Mouse (Mus musculus) midbrain, embryonic 15.5 days (tissue): Measurements from ENCODE around the gene Bclaf1. TPM values are rescaled to one million over a fixed set of nuclear protein-coding genes. Genes with fewer than 3 reads are reported as not detected.
A peak's percentile ranks its signal among the peaks of the same experiment; 100 is the strongest.

Experiments used
- ATAC-seq: fragments of 200-750 bp; cut with Nextera tagmentation; replicated peaks from 2 replicates; pipeline ENCODE4 v1.8.0; 2017; ENCODE audit warnings: moderate TSS enrichment
- H3K27ac ChIP-seq: fragments of 300-500 bp; sonication (generic); 2 replicates; pipeline ENCODE4 v1.5.1; 2015; ENCODE audit warnings: mild to moderate bottlenecking, inconsistent platforms
- H3K27me3 ChIP-seq: fragments of 300-500 bp; sonication (generic); replicated peaks from 2 replicates; pipeline ENCODE4 v1.6.1; 2015; ENCODE audit warnings: inconsistent platforms
- H3K36me3 ChIP-seq: fragments of 300-500 bp; sonication (generic); replicated peaks from 2 replicates; pipeline ENCODE4 v1.6.1; 2015; ENCODE audit warnings: inconsistent platforms
- H3K4me1 ChIP-seq: fragments of 300-500 bp; sonication (generic); 2 replicates; pipeline ENCODE4 v1.6.1; 2015; ENCODE audit warnings: inconsistent platforms
- H3K4me2 ChIP-seq: fragments of 300-500 bp; sonication (generic); 2 replicates; pipeline ENCODE4 v1.6.1; 2015; ENCODE audit warnings: inconsistent platforms, mild to moderate bottlenecking, moderate library complexity
- H3K4me3 ChIP-seq: fragments of 300-500 bp; sonication (generic); 2 replicates; pipeline ENCODE4 v1.5.1; 2015; ENCODE audit warnings: mild to moderate bottlenecking, inconsistent platforms
- H3K9ac ChIP-seq: fragments of 300-500 bp; sonication (generic); 2 replicates; pipeline ENCODE4 v1.6.1; 2015; ENCODE audit warnings: mild to moderate bottlenecking, inconsistent platforms
- H3K9me3 ChIP-seq: fragments of 300-500 bp; sonication (generic); 2 replicates; pipeline ENCODE4 v1.6.1; 2016; ENCODE audit warnings: inconsistent platforms
- WGBS: fragments of 180-500 bp; shearing (Covaris S2); methylation state at CpG from one replicate; pipeline ENCODE4 v1.1.7; 2015; ENCODE audit warnings: mixed read lengths; 5-methylcytosine and 5-hydroxymethylcytosine counted together
- microRNA-seq: library from miRNA; unstranded; fragments of <30 nt; microRNA quantifications from one replicate; pipeline ENCODE4, GENCODE M21; 2016
- polyA plus RNA-seq: library from polyadenylated mRNA; unstranded; fragments of >200 nt; fragmentation: Nextera tagmentation; extraction: Ambion mirVana; gene quantifications from 2 replicates; pipeline ENCODE4 v1.2.1, GENCODE M21; 2015

Gene Bclaf1
- polyA plus RNA-seq, 1 experiment from 2014 or later: 121 TPM

DNA sequence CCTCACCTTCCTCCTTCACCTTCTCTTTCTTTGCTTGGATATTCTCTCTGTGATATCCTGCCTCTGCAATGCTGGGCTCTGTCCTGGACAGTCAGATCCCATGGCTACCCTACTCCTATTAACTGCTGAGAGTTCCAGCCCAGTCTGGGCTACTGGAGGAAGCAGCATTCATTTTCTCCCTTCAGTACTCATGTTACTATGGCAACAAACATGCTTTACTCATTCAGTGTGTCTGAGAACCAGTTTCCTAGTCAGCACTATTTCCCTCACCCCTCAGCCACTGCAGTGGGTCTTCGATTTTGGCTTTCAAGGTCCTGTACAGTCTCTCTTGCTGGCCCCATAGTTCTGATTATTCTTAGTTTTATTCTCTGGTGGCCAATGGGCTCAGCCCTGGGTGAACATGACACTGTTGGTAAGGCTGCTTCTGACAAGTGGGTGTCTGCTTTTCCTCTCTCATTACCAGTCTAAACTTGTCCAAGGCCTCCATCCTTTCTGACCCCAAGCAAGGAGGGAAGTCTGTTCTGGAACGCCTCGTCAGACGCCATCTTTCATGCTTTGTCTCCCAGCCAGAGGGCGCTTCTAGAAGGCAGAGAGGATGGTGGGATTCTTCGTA, 70.6 kb downstream of the Bclaf1 start:
- H3K4me3 ChIP-seq: no peak overlapping the region

DNA sequence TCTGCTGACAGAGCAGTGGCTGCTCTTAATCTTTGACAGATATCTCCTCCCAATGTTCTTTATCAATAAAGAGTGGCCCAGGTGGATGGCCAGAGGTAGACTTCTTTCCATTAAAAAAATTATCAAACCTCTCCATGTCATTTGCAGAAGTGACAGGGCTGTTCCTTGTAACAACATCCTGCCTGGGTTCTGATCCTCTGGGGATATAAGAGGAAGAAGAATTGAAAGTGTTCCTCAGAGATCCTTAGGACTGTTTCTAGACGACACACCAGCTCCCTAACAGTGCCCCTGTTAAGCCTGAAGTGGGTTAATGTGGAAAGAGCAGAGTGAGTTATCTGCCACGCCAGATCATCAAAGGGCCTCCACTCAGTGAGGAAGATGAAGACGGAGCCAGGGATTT, 78.3 kb downstream of the Bclaf1 start:
- Histone ChIP-seq H3K27ac (no peak overlapping the region), H3K9me3 (no peaks in the 10 kb centered on the region), H3K4me3 (no peak overlapping the region), H3K27me3 (no peaks in the 10 kb centered on the region), H3K4me1 (no peaks in the 10 kb centered on the region), H3K9ac (no peak overlapping the region), H3K36me3 (no peaks in the 10 kb centered on the region), H3K4me2 (no peak overlapping the region)
- no peak for ATAC-seq
- WGBS: 62% methylated on average over 3 of the region's 3 CpGs

More for the DNA sequence above, 70.6 kb downstream of the Bclaf1 start:
- WGBS: 76% methylated on average over 6 of the region's 6 CpGs
- H3K27ac ChIP-seq: no peak overlapping the region
- H3K36me3 ChIP-seq: no peaks in the 10 kb centered on the region
- ATAC-seq: peak; percentile 95
- H3K9ac ChIP-seq: no peak overlapping the region
- H3K27me3 ChIP-seq: no peaks in the 10 kb centered on the region
- H3K9me3 ChIP-seq: no peaks in the 10 kb centered on the region
- peaks cover 11% of the 10 kb centered on the region for H3K4me1 ChIP-seq
- H3K4me2 ChIP-seq: no peak overlapping the region

Small RNA genes within 50 kb of the gene (microRNA-seq; reads per million reads assigned to microRNA genes)
- not detected for gene Mir6413

Other genes with a start within 250 kb of the Bclaf1 start
- gene Map7, start 164.0 kb upstream of the Bclaf1 start, polyA plus RNA-seq: 6.6 and 7.7 TPM in 2 replicates
- 0.38 and 0.50 TPM in 2 replicates for gene Mtfr2, start 35.3 kb downstream of the Bclaf1 start, polyA plus RNA-seq